Mouse (Mus musculus): Measurements from ENCODE around the gene Thumpd3. TPM values are rescaled to one million over a fixed set of nuclear protein-coding genes. Genes with fewer than 3 reads are reported as not detected.

The Thumpd3 gene
- polyA plus RNA-seq, 1 experiment from 2014 or later = 42.6 TPM

DNA sequence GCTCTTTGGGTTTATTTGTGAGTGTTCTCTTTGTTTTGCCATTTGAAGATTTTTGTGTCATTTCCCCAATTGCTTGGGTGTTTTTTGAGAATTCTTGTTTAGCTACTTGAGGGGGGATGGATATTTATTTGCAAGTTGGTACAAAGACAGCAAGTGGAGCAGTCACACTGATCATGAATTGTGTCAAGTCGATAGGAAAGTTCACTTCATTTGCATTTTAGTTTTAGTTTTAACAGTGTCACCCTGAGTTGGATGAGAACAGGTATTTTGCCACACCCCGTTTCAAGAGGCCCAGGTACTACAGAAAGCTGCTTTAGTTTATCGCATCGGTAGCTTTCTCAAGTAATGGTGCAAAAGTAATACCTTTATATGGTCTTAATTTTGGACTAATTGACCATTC, 56.5 kb downstream of the Thumpd3 start:
- Histone ChIP-seq H3K27ac (ENCODE audit: low read length) (no peak overlapping the region), H3K9ac (replicated peaks; ENCODE audit: low read depth, low read length) (no peak overlapping the region), H3K4me1 (ENCODE audit: control insufficient read depth, insufficient read depth, low read length) (peaks cover 15% of the 10 kb centered on the region; the same call in 1 of the 2 replicates), H3K4me3 (ENCODE audit: low read depth, low read length) (no peak overlapping the region), H3K4me2 (replicated peaks; ENCODE audit: low read depth, low read length) (no peak overlapping the region), H3K9me3 (ENCODE audit: control insufficient read depth, low read depth, low read length) (no peaks in the 10 kb centered on the region), H3K27me3 (ENCODE audit: control insufficient read depth, insufficient read depth, low read length) (no peaks in the 10 kb centered on the region), H3K36me3 (ENCODE audit: control insufficient read depth, insufficient read depth, low read length) (peaks cover 11% of the 10 kb centered on the region)
- 81% methylated on average over 4 of the region's 4 CpGs for WGBS
- ATAC-seq (ENCODE audit: insufficient number of reproducible peaks, insufficient read depth, low FRiP score, low read depth) = no peak

DNA sequence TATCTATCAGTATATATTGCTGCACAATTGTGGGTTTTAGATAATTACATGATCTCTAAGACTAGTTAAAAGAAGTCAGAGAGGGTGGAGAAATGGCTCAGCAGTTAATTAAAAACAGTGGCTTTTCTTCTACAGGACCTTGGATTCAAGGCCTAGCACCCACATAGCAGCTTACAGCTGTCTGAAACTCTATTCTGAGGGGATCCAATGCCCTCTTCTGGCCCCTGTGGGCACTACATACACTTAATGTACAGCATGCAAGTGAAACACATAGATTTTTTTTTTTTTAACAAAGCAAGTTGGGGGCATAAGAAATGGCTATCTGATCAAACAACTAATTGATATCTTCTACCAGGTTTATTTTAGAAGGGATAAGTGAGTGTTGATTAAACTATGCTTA, 57.7 kb downstream of the Thumpd3 start:
- Histone ChIP-seq H3K4me2 (replicated peaks; ENCODE audit: low read depth, low read length) (no peak overlapping the region), H3K27ac (ENCODE audit: low read length) (no peak overlapping the region), H3K9ac (replicated peaks; ENCODE audit: low read depth, low read length) (no peak overlapping the region), H3K4me3 (ENCODE audit: low read depth, low read length) (no peak overlapping the region), H3K4me1 (ENCODE audit: control insufficient read depth, insufficient read depth, low read length) (peaks cover 15% of the 10 kb centered on the region; the same call in 1 of the 2 replicates), H3K27me3 (ENCODE audit: control insufficient read depth, insufficient read depth, low read length) (no peaks in the 10 kb centered on the region), H3K36me3 (ENCODE audit: control insufficient read depth, insufficient read depth, low read length) (peaks cover 15% of the 10 kb centered on the region), H3K9me3 (ENCODE audit: control insufficient read depth, low read depth, low read length) (no peaks in the 10 kb centered on the region)
- no peak for ATAC-seq (ENCODE audit: insufficient number of reproducible peaks, insufficient read depth, low FRiP score, low read depth)

- Histone ChIP-seq H3K27ac (ENCODE audit: low read length) (no peak overlapping the region), H3K4me3 (ENCODE audit: low read depth, low read length) (no peak overlapping the region), H3K4me2 (replicated peaks; ENCODE audit: low read depth, low read length) (no peak overlapping the region), H3K36me3 (ENCODE audit: control insufficient read depth, insufficient read depth, low read length) (peaks cover 58% of the 10 kb centered on the region), H3K4me1 (ENCODE audit: control insufficient read depth, insufficient read depth, low read length) (no peaks in the 10 kb centered on the region), H3K27me3 (ENCODE audit: control insufficient read depth, insufficient read depth, low read length) (no peaks in the 10 kb centered on the region), H3K9ac (replicated peaks; ENCODE audit: low read depth, low read length) (no peak overlapping the region), H3K9me3 (ENCODE audit: control insufficient read depth, low read depth, low read length) (no peaks in the 10 kb centered on the region)
- ATAC-seq (ENCODE audit: insufficient number of reproducible peaks, insufficient read depth, low FRiP score, low read depth) = no peak
- WGBS = 85% methylated on average over 3 of the region's 3 CpGs
Observed at GRCm38 (mm10) chr6:113109378-113109777, 63.4 kb downstream of the Thumpd3 start.

DNA sequence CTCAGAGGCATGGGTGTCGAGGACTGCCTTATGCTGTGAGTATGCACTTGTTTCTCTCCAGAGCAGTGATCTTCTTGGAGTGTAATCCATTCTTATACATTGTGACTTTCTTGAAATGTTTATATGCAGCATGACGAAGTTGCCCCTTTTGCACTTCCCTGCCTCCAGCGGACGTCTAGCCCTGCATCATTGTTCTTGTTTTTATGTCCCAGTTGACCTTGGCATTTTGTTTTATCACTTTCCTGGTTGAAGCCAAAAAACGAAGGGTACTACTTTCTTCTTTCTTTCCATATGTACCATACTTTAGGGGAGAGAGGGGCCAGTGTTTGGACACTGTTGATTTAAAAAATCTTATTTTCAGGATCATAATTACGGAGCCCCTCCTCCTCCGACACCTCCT, 63.9 kb downstream of the Thumpd3 start:
- no peak overlapping the region for H3K4me2 ChIP-seq (replicated peaks; ENCODE audit: low read depth, low read length)
- peaks cover 61% of the 10 kb centered on the region for H3K36me3 ChIP-seq (ENCODE audit: control insufficient read depth, insufficient read depth, low read length)
- no peaks in the 10 kb centered on the region for H3K27me3 ChIP-seq (ENCODE audit: control insufficient read depth, insufficient read depth, low read length)
- ATAC-seq (ENCODE audit: insufficient number of reproducible peaks, insufficient read depth, low FRiP score, low read depth) = no peak
- WGBS = 82% methylated on average over 7 of the region's 7 CpGs
- H3K4me1 ChIP-seq (ENCODE audit: control insufficient read depth, insufficient read depth, low read length) = no peaks in the 10 kb centered on the region
- no peaks in the 10 kb centered on the region for H3K9me3 ChIP-seq (ENCODE audit: control insufficient read depth, low read depth, low read length)
- no peak overlapping the region for H3K9ac ChIP-seq (replicated peaks; ENCODE audit: low read depth, low read length)
- no peak overlapping the region for H3K27ac ChIP-seq (ENCODE audit: low read length)
- H3K4me3 ChIP-seq (ENCODE audit: low read depth, low read length) = no peak overlapping the region

Other genes with a start within 250 kb of the Thumpd3 start
- gene Srgap3, start 99.0 kb upstream of the Thumpd3 start, polyA plus RNA-seq (2014; fragmentation: Nextera tagmentation; extraction: Ambion mirVana) = 13.3 and 15.3 TPM in 2 replicates
- gene Setd5, start 31.1 kb downstream of the Thumpd3 start, polyA plus RNA-seq (2014; fragmentation: Nextera tagmentation; extraction: Ambion mirVana) = 114 and 123 TPM in 2 replicates
- gene Lhfpl4, start 149.2 kb downstream of the Thumpd3 start, polyA plus RNA-seq (2014; fragmentation: Nextera tagmentation; extraction: Ambion mirVana) = 0.87 and 1.8 TPM in 2 replicates
- 31.6 and 33.2 TPM in 2 replicates for gene Mtmr14, start 191.6 kb downstream of the Thumpd3 start, polyA plus RNA-seq (2014; fragmentation: Nextera tagmentation; extraction: Ambion mirVana)
- gene Cpne9, start 236.1 kb downstream of the Thumpd3 start, polyA plus RNA-seq (2014; fragmentation: Nextera tagmentation; extraction: Ambion mirVana) = 0.20 TPM in 1 of 2 replicates, not detected in the other

All from stomach, embryonic 14.5 days (tissue).